Mouse (Mus musculus) myocyte (in vitro differentiated cells): ENCODE data around the gene P2rx5.
A peak's percentile ranks its signal among the peaks of the same experiment; 100 is the strongest.

Source experiments
- E2F4 ChIP-seq: IDR thresholded peaks from one replicate; pipeline ENCODE4 v1.6.1; 2011; ENCODE audit warnings: mild to moderate bottlenecking, control low read depth, moderate library complexity; ENCODE audit not compliant: insufficient read depth
- POLR2A ChIP-seq: IDR thresholded peaks from one replicate; pipeline ENCODE4 v1.6.1; 2011; ENCODE audit warnings: low read depth, mild to moderate bottlenecking, control low read depth, moderate library complexity; ENCODE audit not compliant: insufficient read length
- REST ChIP-seq: IDR thresholded peaks from one replicate; pipeline ENCODE4 v1.6.1; 2011; ENCODE audit warnings: mild to moderate bottlenecking, control low read depth, moderate library complexity; ENCODE audit not compliant: insufficient read depth, insufficient read length
- TCF12 ChIP-seq: IDR thresholded peaks from one replicate; pipeline ENCODE4 v1.6.1; 2011; ENCODE audit warnings: mild to moderate bottlenecking, control low read depth; ENCODE audit not compliant: poor library complexity, insufficient read depth, severe bottlenecking
- USF1 ChIP-seq: IDR thresholded peaks from one replicate; pipeline ENCODE4 v1.6.1; 2011; ENCODE audit warnings: low read depth, mild to moderate bottlenecking, control low read depth, moderate library complexity

GRCm38 (mm10) chr11:73199230-73199712 is 39.0 kb downstream of the P2rx5 start, which contains the start of gene Shpk:
- no peak for TF ChIP-seq REST
- TF ChIP-seq TCF12: no peak
- TF ChIP-seq POLR2A: peak; percentile 92
- no peak for TF ChIP-seq E2F4
- no peak for TF ChIP-seq USF1
